Mouse (Mus musculus) urinary bladder, postnatal 4 days (tissue): ENCODE results near the gene E130114P18Rik.
A peak's percentile ranks its signal among the peaks of the same experiment; 100 is the strongest.

Source experiments
- DNase-seq, 2 experiments: peaks; one replicate each; pipeline ENCODE4 v3.0.0; 2021 to 2022; ENCODE audit warnings: low spot score in 2 of 2

E130114P18Rik gene

DNA sequence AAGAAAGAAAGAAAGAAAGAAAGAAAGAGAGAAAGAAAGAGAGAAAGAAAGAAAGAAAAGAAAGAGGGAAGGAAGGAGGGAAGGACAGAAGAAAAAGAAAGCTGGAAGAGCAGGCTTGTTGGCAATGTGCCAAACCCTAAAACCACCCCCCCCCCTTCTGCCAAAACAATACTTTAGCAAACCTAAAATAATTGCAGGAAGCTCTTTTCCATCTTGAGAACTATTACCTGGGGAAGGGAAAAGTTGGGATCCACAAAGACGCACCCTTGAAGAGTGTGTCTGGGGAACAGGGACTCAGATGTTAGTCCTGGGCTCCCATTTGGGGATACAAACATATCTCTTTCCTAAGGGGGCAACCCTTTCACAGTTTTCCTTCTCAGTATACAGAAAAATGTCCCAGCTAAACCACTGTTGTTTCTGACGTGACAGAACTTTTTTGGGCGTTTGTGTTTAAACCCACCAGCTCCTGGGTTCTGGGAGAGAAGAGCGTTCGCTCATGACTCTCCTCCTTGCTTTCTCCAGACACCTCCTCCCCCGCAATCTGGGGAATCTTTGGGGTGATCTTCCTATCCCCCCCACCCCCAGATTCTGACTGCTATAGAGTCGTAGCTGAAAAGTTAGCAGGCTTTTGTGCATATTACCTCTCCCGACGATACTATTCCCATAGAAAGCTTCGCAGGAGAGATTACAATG is 1.3 kb downstream of the E130114P18Rik start:
- DNase-seq, result no peak

DNA sequence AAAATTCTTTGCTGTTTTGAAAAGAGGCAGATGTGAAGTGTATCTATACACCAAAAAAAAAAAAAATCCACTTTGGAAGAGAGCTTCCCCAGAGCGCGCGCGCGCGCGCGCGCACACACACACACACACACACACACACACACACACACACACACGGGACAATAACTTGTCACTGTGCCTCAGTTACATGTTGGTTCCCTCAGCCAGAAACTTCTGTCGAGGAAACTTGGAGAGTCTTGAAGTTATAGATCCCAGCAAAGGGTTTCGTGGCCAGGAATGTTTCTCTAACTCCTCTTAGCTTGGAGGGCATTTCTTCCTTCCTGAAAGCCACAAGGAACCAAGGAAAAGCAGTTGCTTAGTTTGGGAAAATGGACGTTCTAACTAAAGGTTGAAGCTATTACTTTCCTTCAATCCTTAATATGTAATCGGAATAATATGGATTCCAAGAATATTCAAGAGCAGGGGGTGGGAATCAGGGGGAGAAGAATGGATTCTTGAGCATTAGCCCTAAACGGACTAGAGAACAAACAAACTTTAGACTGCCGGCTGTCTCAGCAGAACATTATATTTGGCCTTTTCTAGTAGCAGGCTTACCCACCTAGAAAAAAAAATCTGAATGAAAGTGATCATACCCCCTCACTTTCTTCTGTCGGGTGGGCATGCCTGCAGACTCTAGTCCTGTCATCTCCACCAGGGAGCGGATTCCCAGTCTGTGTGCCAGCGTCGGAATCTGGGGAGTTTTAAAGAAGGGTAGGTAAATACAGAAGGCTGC is 2.2 kb downstream of the E130114P18Rik start:
- DNase-seq, result no peak

DNA sequence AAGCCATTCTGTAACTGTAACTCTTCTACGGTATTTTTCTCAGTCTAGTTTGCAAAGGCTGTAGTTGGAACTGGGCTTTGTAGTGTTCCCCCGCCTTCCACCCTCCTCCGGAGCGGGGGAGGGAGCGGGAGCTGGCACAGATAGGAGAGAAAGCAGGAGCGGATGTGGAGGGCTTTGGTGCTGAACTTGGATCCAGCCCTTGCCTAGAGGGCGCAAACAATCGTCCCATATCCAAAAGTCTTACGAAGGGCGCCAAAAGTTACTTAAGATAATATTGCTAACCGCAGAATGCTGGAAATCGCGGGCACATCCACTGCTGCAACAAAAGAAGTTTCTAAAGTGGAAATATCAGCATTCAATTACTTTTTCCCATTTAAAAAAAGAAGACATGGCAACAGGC is 2.8 kb downstream of the E130114P18Rik start:
- peak; percentile 77 to 78 for DNase-seq

DNA sequence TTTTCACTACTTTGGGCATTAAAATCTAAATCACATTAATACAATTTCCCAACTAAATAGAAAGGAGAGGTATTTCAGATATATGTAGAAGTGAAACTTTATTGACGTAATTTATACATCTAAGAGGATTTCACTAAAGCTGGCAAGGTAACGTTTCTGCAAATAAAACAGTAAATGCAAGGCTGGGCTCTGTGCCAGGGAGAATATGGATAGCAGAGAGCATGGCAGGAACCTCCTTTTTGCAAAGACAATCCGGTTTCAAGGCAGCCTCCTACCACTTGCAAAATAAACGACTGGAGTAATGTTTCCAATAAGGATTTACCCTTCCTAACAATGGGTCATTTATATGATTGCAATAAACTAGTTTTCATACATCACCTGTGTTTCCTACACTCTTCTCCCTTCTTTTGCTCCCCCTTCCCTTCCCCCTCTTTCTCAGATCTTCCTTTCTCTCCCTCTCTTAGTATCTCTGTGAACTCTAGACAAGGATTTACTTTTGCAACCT is 3.4 kb downstream of the E130114P18Rik start:
- DNase-seq, result no peak

DNA sequence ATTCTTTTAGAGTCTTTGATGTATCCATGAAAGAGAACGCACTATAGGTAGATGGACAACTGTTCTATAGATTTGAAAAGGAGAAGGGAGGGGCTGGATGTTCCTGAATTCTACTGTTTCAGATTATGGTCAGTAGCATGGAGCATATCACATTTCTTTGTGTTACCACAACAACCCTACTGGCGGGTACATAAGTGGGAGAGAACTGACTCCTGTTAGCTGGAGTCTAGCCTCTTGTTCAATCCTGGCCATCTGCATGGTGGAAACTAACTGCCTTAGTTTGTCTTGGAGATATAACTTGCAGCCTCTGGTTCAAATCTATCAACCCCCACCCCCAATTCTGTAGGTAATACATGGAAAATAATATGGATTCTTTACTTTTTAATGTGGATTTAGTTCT is 4.1 kb downstream of the E130114P18Rik start:
- DNase-seq, result no peak

DNA sequence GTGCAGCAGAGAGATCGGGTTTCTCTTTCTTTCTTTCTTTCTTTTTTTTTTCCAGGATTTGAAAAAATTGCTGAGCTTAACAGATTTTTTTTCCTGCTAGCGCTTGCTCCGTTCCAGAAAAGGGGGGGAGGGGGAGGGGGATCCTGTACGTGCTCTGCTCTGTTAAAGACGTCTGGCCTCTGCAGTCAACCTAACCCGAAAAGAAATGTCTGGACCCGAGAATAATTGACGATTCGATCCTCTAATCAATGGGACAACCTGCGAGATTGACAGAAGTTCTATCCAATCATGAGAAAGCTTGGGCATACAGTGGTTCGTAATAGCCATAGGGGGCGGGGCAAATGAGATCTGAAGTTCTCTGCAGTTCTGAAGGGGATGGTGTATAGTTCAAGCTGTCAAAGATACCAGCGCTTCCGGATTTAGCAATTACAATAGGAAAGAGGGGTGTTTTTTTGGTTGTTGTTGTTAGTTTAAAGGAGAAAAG is 4.7 kb downstream of the E130114P18Rik start:
- DNase-seq, result peak; percentile 86 to 87

DNA sequence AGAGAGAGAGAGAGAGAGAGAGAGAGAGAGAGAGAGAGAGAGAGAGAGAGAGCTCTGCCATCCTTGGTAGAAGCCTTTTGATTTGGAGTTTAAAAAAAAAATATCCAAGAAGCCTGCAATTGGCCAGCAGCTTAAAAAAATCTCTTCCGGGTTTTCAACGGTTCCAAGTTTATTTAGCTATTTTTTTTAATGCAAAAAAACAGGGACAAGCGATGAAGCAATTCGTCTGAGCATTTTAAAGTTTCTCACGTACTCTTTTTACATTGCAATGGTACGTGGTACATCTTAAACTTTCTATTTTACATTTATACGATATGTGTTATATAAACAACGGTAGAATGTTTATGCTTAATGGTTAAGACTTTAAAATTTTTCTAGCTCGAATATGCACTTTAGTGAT is 5.2 kb downstream of the E130114P18Rik start, which contains the start of gene Nfia:
Gene Nfia (plus strand): TSS at position 94 of the 400 bp plus-strand sequence.
- no peak for DNase-seq

DNA sequence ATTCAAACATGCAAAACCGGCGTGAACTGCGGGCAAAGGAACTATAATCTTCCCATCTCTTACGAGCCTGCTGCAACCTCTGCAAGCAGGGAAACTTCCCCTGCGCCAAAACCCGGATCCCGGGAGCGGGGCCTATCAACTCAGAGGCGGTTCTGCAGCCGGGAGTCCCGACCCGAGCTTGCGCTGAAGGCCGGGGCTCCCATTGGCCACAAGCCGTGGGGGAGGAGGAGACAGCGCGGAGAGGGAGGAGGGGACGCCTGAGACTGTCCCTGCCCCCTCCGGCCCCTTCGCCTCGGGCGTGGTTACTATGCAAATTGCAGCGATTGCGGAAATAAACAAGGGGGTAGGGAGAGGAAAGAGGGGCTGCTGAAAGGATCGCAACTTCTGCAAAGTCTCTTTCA is 5.8 kb downstream of the E130114P18Rik start:
- DNase-seq, result peak; percentile 98

DNA sequence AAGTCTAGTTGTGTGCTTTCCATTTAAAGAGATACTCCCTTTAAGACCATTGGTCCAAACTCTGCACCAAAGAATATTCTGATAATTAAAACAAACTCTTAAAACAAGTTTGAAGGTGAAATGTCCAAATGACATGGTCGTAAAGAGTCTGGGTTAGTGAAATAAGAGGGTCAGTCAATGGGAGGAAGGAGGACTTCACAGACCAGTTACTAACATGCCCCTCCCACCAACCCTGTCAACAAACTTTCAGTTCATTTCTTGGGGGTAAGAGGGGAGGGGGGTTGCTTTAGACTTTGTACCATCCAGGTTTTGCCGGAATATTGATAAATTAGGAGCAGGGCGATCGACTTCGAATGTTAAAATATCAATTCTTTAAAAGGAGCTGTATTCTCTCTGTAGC is 6.5 kb downstream of the E130114P18Rik start:
- DNase-seq, result no peak

DNA sequence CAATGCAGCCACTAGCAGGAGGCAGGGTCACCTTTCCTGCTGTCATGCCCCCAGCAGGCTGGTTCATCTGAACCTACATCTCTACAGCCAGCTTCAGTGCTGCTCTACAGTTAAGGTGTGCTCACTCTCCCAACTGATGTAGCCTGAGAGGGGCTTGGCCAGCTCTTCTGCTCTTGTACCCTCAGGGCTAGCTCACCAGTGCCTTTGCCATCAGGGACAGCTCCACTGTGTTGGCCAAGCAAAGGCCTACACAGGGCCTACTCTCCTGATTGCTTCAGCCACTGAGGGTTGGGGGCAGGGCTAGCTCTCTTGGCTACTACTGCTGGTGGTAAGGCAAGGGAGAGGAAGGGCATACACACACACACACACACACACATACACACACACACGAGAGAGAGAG is 8.0 kb downstream of the E130114P18Rik start:
- no peak for DNase-seq

DNA sequence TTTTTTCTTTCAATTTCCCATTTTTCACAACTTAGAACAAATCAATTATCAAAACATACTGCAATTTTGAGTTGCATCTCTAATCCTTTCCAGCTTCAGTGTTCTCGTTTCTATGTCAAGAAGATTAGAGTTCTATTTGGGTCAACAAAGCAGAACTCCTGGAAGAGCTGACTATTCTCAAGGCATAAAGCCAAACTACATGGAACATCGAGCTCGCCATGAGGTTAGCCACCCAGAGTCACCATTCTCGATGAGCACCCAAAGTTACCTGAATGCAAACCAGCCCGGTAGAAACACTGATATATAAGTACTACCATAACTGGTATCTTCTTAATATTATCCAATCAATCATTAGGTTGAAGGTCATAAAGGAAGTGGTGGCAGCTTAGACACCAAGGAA is 10.4 kb downstream of the E130114P18Rik start:
- DNase-seq, result no peak

DNA sequence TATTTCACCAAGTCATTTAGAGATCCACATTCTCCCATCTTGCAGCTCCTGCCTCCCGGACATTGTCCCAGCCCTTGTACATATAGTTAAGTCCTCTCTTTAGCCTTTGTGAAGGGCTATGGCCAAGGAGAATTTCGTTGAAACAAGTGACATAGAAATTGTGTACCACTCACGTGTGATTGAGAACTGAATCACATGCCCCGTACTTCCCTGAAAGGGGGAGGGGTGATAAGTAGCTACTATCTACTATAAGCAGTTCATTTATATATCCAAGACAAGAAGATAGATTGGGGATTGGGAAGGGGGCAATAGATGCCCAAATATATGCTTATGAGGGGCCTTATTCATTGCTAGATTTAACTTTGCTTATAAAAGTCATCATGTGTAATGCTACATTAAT is 10.9 kb downstream of the E130114P18Rik start:
- DNase-seq, result no peak

DNA sequence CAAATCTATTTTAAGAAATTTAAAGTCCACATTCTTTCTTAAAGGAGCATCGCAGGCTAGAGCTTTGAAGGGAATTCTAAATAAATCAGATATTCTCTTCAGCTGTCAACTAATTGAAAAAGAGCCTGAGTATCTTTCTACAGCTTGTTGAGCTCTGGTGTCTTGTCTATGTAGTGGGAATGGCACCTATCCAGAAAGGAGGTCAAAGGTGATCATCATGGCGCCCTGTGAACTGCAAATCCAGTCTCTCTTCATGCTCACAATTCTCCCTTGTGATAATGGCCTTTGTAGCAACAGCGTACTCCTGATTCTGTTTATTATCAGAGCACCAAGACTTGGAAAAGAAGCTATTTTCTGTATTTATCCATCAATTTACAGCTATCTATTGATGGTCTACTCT is 11.8 kb downstream of the E130114P18Rik start:
- DNase-seq, result no peak

DNA sequence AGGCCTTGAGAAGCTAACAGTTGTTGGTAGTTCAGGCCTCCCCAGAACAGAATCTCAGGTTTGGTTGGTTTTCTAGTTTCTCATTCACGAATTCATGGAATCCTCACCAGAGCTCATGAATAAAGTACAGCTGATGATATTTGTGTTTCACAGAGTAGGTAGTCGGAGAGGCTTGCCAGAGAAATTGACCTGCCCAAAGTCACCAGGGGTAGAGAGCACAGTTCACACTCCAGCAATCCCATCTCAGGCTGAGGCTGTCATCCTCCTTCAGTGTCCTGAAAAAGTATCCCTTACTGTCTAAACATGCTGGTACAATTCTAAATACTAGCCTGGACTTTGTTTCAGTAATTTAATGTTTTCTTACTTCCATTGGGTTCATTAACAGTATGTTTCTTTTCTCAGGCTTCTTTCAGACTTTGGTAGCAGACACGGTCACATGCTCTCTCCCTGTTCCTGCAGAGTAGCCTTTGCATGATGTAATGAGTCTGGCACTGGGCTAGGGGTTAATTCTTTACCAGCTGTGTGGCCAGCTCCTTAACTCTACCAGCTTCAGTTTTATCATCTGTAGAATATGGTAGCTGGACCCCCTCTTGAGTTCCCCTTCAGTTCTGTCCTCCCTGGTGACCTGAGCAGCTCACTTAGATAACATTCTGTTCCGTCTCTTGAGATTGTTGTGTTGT is 12.4 kb downstream of the E130114P18Rik start:
- no peak for DNase-seq

DNA sequence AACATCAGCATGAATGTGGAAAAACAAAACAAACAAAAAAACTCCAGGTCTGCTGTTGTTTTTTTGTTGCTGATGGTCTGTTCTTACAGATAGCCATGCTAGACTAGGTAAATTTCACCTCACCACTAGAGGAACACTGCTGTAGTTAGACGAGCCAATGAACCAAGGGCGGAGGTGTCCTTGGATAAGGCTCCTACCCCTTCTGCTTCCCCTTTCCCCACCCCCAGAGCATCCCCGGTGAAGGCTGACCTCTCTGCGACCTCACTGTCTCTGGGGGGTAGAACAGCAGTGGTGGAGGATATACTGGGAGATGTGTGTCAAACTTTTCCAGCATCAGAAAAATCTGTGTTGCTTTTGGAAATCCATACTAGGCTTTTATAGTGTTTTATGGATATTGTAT is 13.3 kb downstream of the E130114P18Rik start:
- DNase-seq, result no peak

DNA sequence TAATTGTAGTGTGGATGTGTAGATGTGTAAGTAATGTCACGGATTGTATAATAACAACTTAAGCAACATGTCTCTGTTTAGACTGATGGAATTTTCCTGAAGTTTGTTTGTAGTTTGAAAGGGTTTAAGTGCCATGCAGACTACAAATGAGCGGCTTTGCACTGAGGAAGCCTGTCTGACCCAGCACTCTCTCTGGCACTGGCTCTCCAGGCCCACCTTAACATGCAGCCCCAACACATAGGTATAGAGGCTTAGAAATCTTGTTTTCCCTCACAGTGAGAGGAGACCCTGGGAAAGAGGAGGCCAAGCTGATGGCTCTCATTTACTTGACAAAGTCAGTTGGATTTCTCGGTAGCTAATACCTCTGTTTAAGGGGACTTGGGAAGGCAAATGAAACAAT is 19.2 kb downstream of the E130114P18Rik start:
- no peak for DNase-seq

DNA sequence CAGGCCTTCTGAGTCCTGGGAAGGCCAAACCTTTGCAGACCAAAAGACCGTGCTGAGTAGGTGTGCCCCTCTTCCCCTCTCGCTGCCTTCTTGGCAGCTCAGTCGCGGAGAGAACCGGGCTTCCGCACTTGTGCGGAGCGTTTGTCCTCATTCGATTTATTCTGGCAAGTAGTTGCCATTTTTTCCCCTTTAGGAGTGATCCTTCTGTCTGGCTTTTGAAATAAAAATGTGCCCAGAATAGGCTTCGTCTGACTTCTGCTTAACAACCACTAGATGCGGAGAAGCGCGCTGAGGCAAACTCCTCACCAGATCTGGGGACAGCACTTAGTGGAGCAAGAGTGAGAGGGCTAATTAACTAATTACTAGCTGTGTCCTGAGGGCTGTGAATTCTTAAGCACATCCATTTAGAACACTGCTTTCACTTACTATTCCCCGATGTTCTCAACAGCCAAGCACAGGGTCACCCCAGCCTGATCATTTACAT is 19.9 kb downstream of the E130114P18Rik start:
- no peak for DNase-seq

DNA sequence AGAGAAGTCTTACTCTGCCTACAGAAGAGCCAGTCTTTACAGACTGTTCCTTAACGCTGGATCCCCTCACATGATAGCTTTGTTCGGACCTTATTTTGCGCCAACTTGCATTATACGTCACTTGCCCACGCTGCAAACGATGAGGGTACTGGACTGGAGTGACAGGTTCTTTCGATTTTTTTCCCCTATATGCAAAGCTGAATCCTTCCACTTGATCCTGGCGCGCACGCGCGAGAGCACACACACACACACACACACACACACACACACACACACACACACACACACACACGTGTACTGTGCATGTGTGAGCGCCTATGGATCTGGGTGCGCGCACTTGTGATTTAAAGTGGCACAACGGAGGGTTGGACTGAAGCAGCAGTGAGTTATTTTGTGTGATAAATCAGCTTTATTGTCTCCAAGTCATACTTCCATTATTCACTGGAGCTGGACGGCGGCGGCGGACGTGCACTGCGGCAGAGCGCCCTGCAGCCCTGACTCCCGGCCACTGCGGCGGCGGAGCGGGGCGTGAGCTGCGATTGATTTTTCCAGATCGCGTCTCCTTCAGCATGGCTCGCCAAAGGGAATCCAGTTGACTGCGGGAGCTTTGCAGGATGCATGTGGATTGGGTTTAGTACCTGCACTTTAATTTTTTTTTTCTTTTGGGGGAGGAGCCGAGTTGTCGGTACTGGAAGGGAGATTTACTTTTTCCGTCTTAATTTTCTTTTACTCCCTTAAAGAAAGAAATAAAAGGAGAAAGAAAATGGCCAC is 20.5 kb downstream of the E130114P18Rik start:
- DNase-seq, result peak; percentile 67 to 74

DNA sequence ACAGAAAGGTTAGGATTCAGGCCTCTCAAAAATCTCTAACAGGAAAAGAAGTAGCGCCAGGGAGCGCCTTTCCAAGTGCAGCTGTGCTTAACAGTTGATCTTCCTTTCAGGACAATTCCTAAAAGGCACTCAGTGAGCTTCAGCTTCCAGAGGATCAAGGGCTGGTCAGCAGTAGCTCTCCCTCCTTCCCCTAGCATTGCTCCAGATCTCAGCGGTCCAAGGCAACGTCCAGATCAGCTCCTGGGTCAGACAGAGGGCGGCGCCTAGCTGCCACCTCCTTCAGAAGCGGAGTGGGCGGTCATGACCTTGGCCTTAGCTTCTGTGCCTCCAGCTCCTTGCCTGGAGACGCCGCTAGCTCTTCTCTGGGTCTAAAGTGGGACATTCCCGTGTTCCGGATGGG is 23.6 kb downstream of the E130114P18Rik start:
- peak in 1 of 2 experiments; percentile 42 for DNase-seq

DNA sequence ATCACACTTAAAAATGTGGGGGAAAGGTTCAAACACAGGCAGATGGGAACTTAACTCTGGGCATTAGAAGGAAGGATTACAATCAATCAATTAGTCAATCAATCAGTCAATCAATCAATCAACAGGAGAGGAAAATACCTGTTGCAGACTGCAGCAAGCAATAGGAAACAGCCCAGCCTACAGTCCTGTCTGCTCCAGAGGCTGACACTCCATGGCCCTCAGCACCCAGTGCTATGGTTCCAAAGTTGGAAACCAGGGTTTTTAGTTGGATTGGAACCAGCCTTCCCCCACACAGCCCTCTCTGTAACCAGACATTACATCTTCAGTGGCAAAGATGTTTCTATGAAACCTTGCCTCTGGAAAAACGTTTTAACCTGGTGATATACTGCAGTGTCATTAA is 24.4 kb downstream of the E130114P18Rik start:
- DNase-seq, result no peak

DNA sequence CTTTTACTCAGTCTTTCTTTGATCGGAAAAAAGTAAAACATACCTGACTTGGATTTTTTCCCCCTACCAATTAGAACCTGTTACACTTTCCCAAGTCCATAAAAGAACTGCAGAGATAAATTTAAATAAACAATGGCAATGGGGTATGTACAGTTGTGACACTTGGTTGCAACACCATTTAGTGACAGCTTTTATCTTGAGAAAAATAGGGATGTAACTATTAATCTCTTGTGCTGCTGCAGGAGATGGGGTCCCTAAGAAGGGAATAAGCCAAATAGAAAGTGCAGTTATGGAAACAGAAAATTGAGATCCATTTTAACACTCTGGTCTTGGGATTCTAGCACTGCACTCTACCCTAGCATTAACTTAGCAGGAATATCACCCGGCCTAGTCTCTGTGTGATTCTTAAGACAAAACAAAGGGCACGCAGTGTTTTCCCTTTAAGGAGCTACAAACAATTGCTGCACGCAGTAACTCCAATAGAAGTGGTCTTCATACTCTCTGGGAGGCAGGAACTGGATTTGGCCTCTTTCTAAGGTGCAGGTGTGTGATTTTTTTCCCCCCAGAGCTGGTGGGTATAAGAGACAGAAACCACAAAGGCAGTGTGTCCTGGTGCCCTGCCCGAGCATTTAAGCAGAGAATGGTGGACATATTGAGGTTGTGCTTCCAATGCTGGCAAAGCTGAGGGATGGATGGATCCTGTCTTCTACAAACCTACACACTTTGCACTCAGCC is 25.4 kb downstream of the E130114P18Rik start:
- no peak for DNase-seq
